ENCODE assay signal across 15 mouse cellular contexts in genomic region chr11:60148591-60148990, GRCm38 (mm10).
"Had no signal": no experiment of that assay in that cellular context is flagged by ENCODE, and none has a peak within 500 bp of the region (broad histone marks: within the 10 kb centered on the region; RNA-seq: fewer than 3 reads in every experiment).

No protein-coding gene starts in this region.

- H3K27me3 ChIP-seq: kidney, embryonic 15.5 days; liver, embryonic 13.5 days; midbrain, embryonic 12.5 days; stomach, embryonic 15.5 days had no signal

- H3K9me3 ChIP-seq: kidney, embryonic 15.5 days; liver, embryonic 13.5 days; midbrain, embryonic 12.5 days; stomach, embryonic 15.5 days had no signal

- H3K36me3 ChIP-seq: stomach, embryonic 15.5 days had no signal

- H3K9ac ChIP-seq: kidney, embryonic 15.5 days; liver, embryonic 13.5 days; midbrain, embryonic 12.5 days; stomach, embryonic 15.5 days had no signal

- ATAC-seq: midbrain, embryonic 16.5 days had no signal

- H3K4me2 ChIP-seq: kidney, embryonic 15.5 days; liver, embryonic 13.5 days; midbrain, embryonic 12.5 days; stomach, embryonic 15.5 days had no signal

- DNase-seq: kidney, adult 11 months; kidney, adult 8-10 months; kidney, postnatal 10 days; layer of hippocampus, postnatal 36 days; liver, embryonic 13.5 days; right cerebral cortex, adult 18-20 months; right cerebral cortex, postnatal 25 days; spleen, adult 18-20 months; thymus, postnatal 25 days had no signal

- H3K4me3 ChIP-seq: kidney, embryonic 15.5 days; left cerebral cortex, adult 2 months; liver, embryonic 13.5 days; midbrain, embryonic 12.5 days; myocyte; stomach, embryonic 15.5 days had no signal

- H3K27ac ChIP-seq: kidney, embryonic 15.5 days; left cerebral cortex, adult 2 months; liver, embryonic 13.5 days; midbrain, embryonic 12.5 days; stomach, embryonic 15.5 days had no signal
